Mouse (Mus musculus) hindbrain, embryonic 12.5 days (tissue): ENCODE measurements at regions not wholly inside any gene's neighbourhood (a gene's known extent, or its start where the extent isn't known, plus 50 kb on each side); places are given as distances from the start of the nearest gene placed in this dataset.

Experiments
- ATAC-seq: fragments of 200-750 bp; cut with Nextera tagmentation; 2 replicates; pipeline ENCODE4 v1.8.0; 2017; ENCODE audit warnings: moderate TSS enrichment; ENCODE audit not compliant: low FRiP score
- H3K27ac ChIP-seq: fragments of 300-500 bp; sonication (generic); 2 replicates; pipeline ENCODE4 v1.5.1; 2016; ENCODE audit warnings: mild to moderate bottlenecking
- H3K27me3 ChIP-seq: fragments of 300-500 bp; sonication (generic); 2 replicates; pipeline ENCODE4 v1.6.1; 2016; ENCODE audit warnings: mild to moderate bottlenecking
- H3K36me3 ChIP-seq: fragments of 300-500 bp; sonication (generic); 2 replicates; pipeline ENCODE4 v1.6.1; 2016; ENCODE audit warnings: mild to moderate bottlenecking
- H3K4me1 ChIP-seq: fragments of 300-500 bp; sonication (generic); 2 replicates; pipeline ENCODE4 v1.6.1; 2016
- H3K4me2 ChIP-seq: fragments of 300-500 bp; sonication (generic); replicated peaks from 2 replicates; pipeline ENCODE4 v1.6.1; 2016; ENCODE audit warnings: mild to moderate bottlenecking
- H3K4me3 ChIP-seq: fragments of 300-500 bp; sonication (generic); 2 replicates; pipeline ENCODE4 v1.5.1; 2016; ENCODE audit warnings: mild to moderate bottlenecking
- H3K9ac ChIP-seq: fragments of 300-500 bp; sonication (generic); 2 replicates; pipeline ENCODE4 v1.6.1; 2016; ENCODE audit warnings: mild to moderate bottlenecking, moderate library complexity
- H3K9me3 ChIP-seq: fragments of 300-500 bp; sonication (generic); replicated peaks from 2 replicates; pipeline ENCODE4 v1.6.1; 2016; ENCODE audit warnings: mild to moderate bottlenecking
- WGBS: fragments of 180-500 bp; shearing (Covaris S2); methylation state at CpG from one replicate; pipeline ENCODE4 v1.1.7; 2016; 5-methylcytosine and 5-hydroxymethylcytosine counted together

- 46% methylated on average over 1 of the region's 1 CpGs for WGBS
- no peaks in the 10 kb centered on the region for H3K36me3 ChIP-seq
- H3K27ac ChIP-seq: no peak overlapping the region
- H3K4me1 ChIP-seq: no peaks in the 10 kb centered on the region
- no peak overlapping the region for H3K4me3 ChIP-seq
- no peaks in the 10 kb centered on the region for H3K27me3 ChIP-seq
- no peaks in the 10 kb centered on the region for H3K9me3 ChIP-seq
- H3K9ac ChIP-seq: no peak overlapping the region
- no peak overlapping the region for H3K4me2 ChIP-seq
- ATAC-seq: no peak
Observed at GRCm38 (mm10) chr7:121280597-121280996, 111.1 kb upstream of the Hs3st2 start.

- Histone ChIP-seq H3K4me2 (no peak overlapping the region), H3K9ac (no peak overlapping the region), H3K4me3 (no peak overlapping the region), H3K27me3 (no peaks in the 10 kb centered on the region), H3K27ac (no peak overlapping the region), H3K4me1 (no peaks in the 10 kb centered on the region), H3K36me3 (no peaks in the 10 kb centered on the region), H3K9me3 (no peaks in the 10 kb centered on the region)
- no peak for ATAC-seq
- 79% methylated on average over 7 of the region's 7 CpGs for WGBS
Observed at GRCm38 (mm10) chr7:121282154-121282553, 109.5 kb upstream of the Hs3st2 start.

- H3K36me3 ChIP-seq: no peaks in the 10 kb centered on the region
- no peaks in the 10 kb centered on the region for H3K4me1 ChIP-seq
- H3K9me3 ChIP-seq: no peaks in the 10 kb centered on the region
- H3K27me3 ChIP-seq: no peaks in the 10 kb centered on the region
- H3K4me3 ChIP-seq: no peak overlapping the region
- WGBS: 86% methylated on average over 16 of the region's 16 CpGs
- no peak overlapping the region for H3K9ac ChIP-seq
- no peak for ATAC-seq
- no peak overlapping the region for H3K4me2 ChIP-seq
- no peak overlapping the region for H3K27ac ChIP-seq
Observed at GRCm38 (mm10) chr7:121289737-121290136, 101.9 kb upstream of the Hs3st2 start.

GRCm38 (mm10) chr7:121296151-121296695 lies 95.4 kb upstream of the Hs3st2 start:
- no peaks in the 10 kb centered on the region for H3K9me3 ChIP-seq
- H3K4me1 ChIP-seq: no peaks in the 10 kb centered on the region
- H3K4me3 ChIP-seq: no peak overlapping the region
- no peaks in the 10 kb centered on the region for H3K27me3 ChIP-seq
- H3K27ac ChIP-seq: no peak overlapping the region
- WGBS: 84% methylated on average over 3 of the region's 3 CpGs
- no peak overlapping the region for H3K4me2 ChIP-seq
- no peak for ATAC-seq
- no peaks in the 10 kb centered on the region for H3K36me3 ChIP-seq
- H3K9ac ChIP-seq: no peak overlapping the region

GRCm38 (mm10) chr7:121312961-121313587 lies 78.6 kb upstream of the Hs3st2 start:
- no peak overlapping the region for H3K9ac ChIP-seq
- no peaks in the 10 kb centered on the region for H3K9me3 ChIP-seq
- H3K4me3 ChIP-seq: no peak overlapping the region
- peak; percentile 64; the same call in 1 of the 2 replicates for ATAC-seq
- H3K4me2 ChIP-seq: peak overlapping the region; percentile 38
- 0 out of 2 replicates have a peak, but pooled peaks cover 5% of the 10 kb centered on the region for H3K4me1 ChIP-seq
- H3K27me3 ChIP-seq: no peaks in the 10 kb centered on the region
- H3K36me3 ChIP-seq: no peaks in the 10 kb centered on the region
- WGBS: 7% methylated on average over 19 of the region's 19 CpGs
- no peak overlapping the region for H3K27ac ChIP-seq

- H3K36me3 ChIP-seq: no peaks in the 10 kb centered on the region
- no peak overlapping the region for H3K9ac ChIP-seq
- 91% methylated on average over 4 of the region's 4 CpGs for WGBS
- H3K4me2 ChIP-seq: no peak overlapping the region
- no peak for ATAC-seq
- 0 out of 2 replicates have a peak, but pooled peaks cover 5% of the 10 kb centered on the region for H3K4me1 ChIP-seq
- H3K27ac ChIP-seq: no peak overlapping the region
- H3K27me3 ChIP-seq: no peaks in the 10 kb centered on the region
- H3K9me3 ChIP-seq: no peaks in the 10 kb centered on the region
- H3K4me3 ChIP-seq: no peak overlapping the region
Observed at GRCm38 (mm10) chr7:121314521-121314920, 77.1 kb upstream of the Hs3st2 start.

GRCm38 (mm10) chr7:121329274-121329673 lies 62.4 kb upstream of the Hs3st2 start:
- Histone ChIP-seq H3K9me3 (no peaks in the 10 kb centered on the region), H3K4me2 (no peak overlapping the region), H3K36me3 (no peaks in the 10 kb centered on the region), H3K27me3 (no peaks in the 10 kb centered on the region), H3K4me3 (no peak overlapping the region), H3K27ac (no peak overlapping the region), H3K4me1 (no peaks in the 10 kb centered on the region), H3K9ac (no peak overlapping the region)
- WGBS: 88% methylated on average over 7 of the region's 7 CpGs
- ATAC-seq: no peak

- no peak overlapping the region for H3K9ac ChIP-seq
- H3K4me1 ChIP-seq: no peaks in the 10 kb centered on the region
- ATAC-seq: no peak
- H3K9me3 ChIP-seq: no peaks in the 10 kb centered on the region
- 72% methylated on average over 2 of the region's 2 CpGs for WGBS
- H3K4me3 ChIP-seq: no peak overlapping the region
- no peaks in the 10 kb centered on the region for H3K36me3 ChIP-seq
- H3K27ac ChIP-seq: no peak overlapping the region
- H3K4me2 ChIP-seq: no peak overlapping the region
- H3K27me3 ChIP-seq: no peaks in the 10 kb centered on the region
Observed at GRCm38 (mm10) chr7:121332532-121332931, 59.1 kb upstream of the Hs3st2 start.

GRCm38 (mm10) chr7:121335390-121336109 lies 56.1 kb upstream of the Hs3st2 start:
- 85% methylated on average over 9 of the region's 9 CpGs for WGBS
- Histone ChIP-seq H3K27me3 (no peaks in the 10 kb centered on the region), H3K36me3 (no peaks in the 10 kb centered on the region), H3K9ac (no peak overlapping the region), H3K9me3 (no peaks in the 10 kb centered on the region), H3K4me3 (no peak overlapping the region), H3K4me1 (0 out of 2 replicates have a peak, but pooled peaks cover 4% of the 10 kb centered on the region), H3K4me2 (no peak overlapping the region), H3K27ac (no peak overlapping the region)
- no peak for ATAC-seq

GRCm38 (mm10) chr7:121339942-121340341 lies 51.7 kb upstream of the Hs3st2 start:
- H3K27me3 ChIP-seq: no peaks in the 10 kb centered on the region
- no peak for ATAC-seq
- H3K9ac ChIP-seq: no peak overlapping the region
- H3K4me2 ChIP-seq: no peak overlapping the region
- no peaks in the 10 kb centered on the region for H3K9me3 ChIP-seq
- no peak overlapping the region for H3K4me3 ChIP-seq
- no peaks in the 10 kb centered on the region for H3K36me3 ChIP-seq
- H3K4me1 ChIP-seq: 0 out of 2 replicates have a peak, but pooled peaks cover 4% of the 10 kb centered on the region
- H3K27ac ChIP-seq: no peak overlapping the region
- WGBS: 52% methylated on average over 3 of the region's 3 CpGs
